Mouse (Mus musculus): ENCODE data around the gene Capza1. TPM values are rescaled to one million over a fixed set of nuclear protein-coding genes. Genes with fewer than 3 reads are reported as not detected.

Capza1 gene
- polyA plus RNA-seq (2014; fragmentation: Nextera tagmentation; extraction: Ambion mirVana): 196 and 202 TPM in 2 replicates

GRCm38 (mm10) chr3:104863786-104864650 is at the start of gene Capza1, which contains the start of gene St7l:
Gene Capza1 (minus strand): TSS chr3:104864505.
Gene St7l (plus strand): TSS chr3:104864005.
- Histone ChIP-seq H3K9me3 (ENCODE audit: control insufficient read depth, low read depth, low read length) (no peaks in the 10 kb centered on the region), H3K36me3 (ENCODE audit: control insufficient read depth, insufficient read depth, low read length) (peaks cover 3% of the 10 kb centered on the region), H3K4me1 (ENCODE audit: control insufficient read depth, insufficient read depth, low read length) (0 out of 2 replicates have a peak, but pooled peaks cover 13% of the 10 kb centered on the region), H3K27ac (ENCODE audit: low read length) (peak within 1 kb of the TSS; percentile 97), H3K4me2 (replicated peaks; ENCODE audit: low read depth, low read length) (peak within 1 kb of the TSS; percentile 68), H3K4me3 (ENCODE audit: low read depth, low read length) (peak within 1 kb of the TSS; percentile 93), H3K27me3 (ENCODE audit: control insufficient read depth, insufficient read depth, low read length) (no peaks in the 10 kb centered on the region), H3K9ac (replicated peaks; ENCODE audit: low read depth, low read length) (peak within 1 kb of the TSS; percentile 88)
- under 1% methylated on average over 43 of the region's 43 CpGs for WGBS
- ATAC-seq (ENCODE audit: insufficient number of reproducible peaks, insufficient read depth, low FRiP score, low read depth): peak; percentile 93

- Histone ChIP-seq H3K9me3 (ENCODE audit: control insufficient read depth, low read depth, low read length) (no peaks in the 10 kb centered on the region), H3K9ac (replicated peaks; ENCODE audit: low read depth, low read length) (no peak overlapping the region), H3K27me3 (ENCODE audit: control insufficient read depth, insufficient read depth, low read length) (no peaks in the 10 kb centered on the region), H3K4me2 (replicated peaks; ENCODE audit: low read depth, low read length) (no peak overlapping the region), H3K27ac (ENCODE audit: low read length) (no peak overlapping the region), H3K36me3 (ENCODE audit: control insufficient read depth, insufficient read depth, low read length) (peaks cover 9% of the 10 kb centered on the region), H3K4me3 (ENCODE audit: low read depth, low read length) (no peak overlapping the region), H3K4me1 (ENCODE audit: control insufficient read depth, insufficient read depth, low read length) (no peaks in the 10 kb centered on the region)
- ATAC-seq (ENCODE audit: insufficient number of reproducible peaks, insufficient read depth, low FRiP score, low read depth): no peak
- 91% methylated on average over 6 of the region's 6 CpGs for WGBS
Measured at GRCm38 (mm10) chr3:104909195-104909594, 44.9 kb upstream of the Capza1 start.

GRCm38 (mm10) chr3:104906007-104906406 is 41.7 kb upstream of the Capza1 start:
- H3K36me3 ChIP-seq (ENCODE audit: control insufficient read depth, insufficient read depth, low read length): peaks cover 12% of the 10 kb centered on the region
- H3K9ac ChIP-seq (replicated peaks; ENCODE audit: low read depth, low read length): no peak overlapping the region
- no peak overlapping the region for H3K27ac ChIP-seq (ENCODE audit: low read length)
- no peaks in the 10 kb centered on the region for H3K27me3 ChIP-seq (ENCODE audit: control insufficient read depth, insufficient read depth, low read length)
- H3K4me3 ChIP-seq (ENCODE audit: low read depth, low read length): no peak overlapping the region
- H3K9me3 ChIP-seq (ENCODE audit: control insufficient read depth, low read depth, low read length): no peaks in the 10 kb centered on the region
- H3K4me2 ChIP-seq (replicated peaks; ENCODE audit: low read depth, low read length): no peak overlapping the region
- H3K4me1 ChIP-seq (ENCODE audit: control insufficient read depth, insufficient read depth, low read length): no peaks in the 10 kb centered on the region
- WGBS: 87% methylated on average over 3 of the region's 3 CpGs
- ATAC-seq (ENCODE audit: insufficient number of reproducible peaks, insufficient read depth, low FRiP score, low read depth): no peak

GRCm38 (mm10) chr3:104905389-104905788 is 41.1 kb upstream of the Capza1 start:
- Histone ChIP-seq H3K4me1 (ENCODE audit: control insufficient read depth, insufficient read depth, low read length) (no peaks in the 10 kb centered on the region), H3K4me3 (ENCODE audit: low read depth, low read length) (no peak overlapping the region), H3K36me3 (ENCODE audit: control insufficient read depth, insufficient read depth, low read length) (peaks cover 12% of the 10 kb centered on the region), H3K9ac (replicated peaks; ENCODE audit: low read depth, low read length) (no peak overlapping the region), H3K4me2 (replicated peaks; ENCODE audit: low read depth, low read length) (no peak overlapping the region), H3K9me3 (ENCODE audit: control insufficient read depth, low read depth, low read length) (no peaks in the 10 kb centered on the region), H3K27me3 (ENCODE audit: control insufficient read depth, insufficient read depth, low read length) (no peaks in the 10 kb centered on the region), H3K27ac (ENCODE audit: low read length) (no peak overlapping the region)
- WGBS: 97% methylated on average over 4 of the region's 4 CpGs
- ATAC-seq (ENCODE audit: insufficient number of reproducible peaks, insufficient read depth, low FRiP score, low read depth): no peak

DNA sequence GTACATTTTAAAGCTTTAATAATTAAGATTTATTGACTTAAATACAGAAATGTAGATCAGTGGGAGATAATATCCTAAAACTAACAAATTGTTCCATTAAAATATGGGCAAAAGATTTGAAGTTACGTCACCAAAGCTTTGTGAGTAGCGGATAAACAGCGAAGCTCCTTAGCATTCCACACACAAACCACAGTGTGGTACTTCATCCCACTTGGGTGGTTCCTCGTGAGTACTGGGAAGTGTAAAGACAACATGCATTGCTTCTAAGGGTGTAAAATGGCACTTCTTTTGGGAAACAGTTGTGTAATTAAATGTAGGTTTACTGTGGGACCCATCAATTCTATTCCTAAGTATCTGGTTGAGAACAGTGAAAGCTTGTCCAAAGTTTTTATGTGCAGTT is 36.8 kb upstream of the Capza1 start:
- H3K9ac ChIP-seq (replicated peaks; ENCODE audit: low read depth, low read length): no peak overlapping the region
- H3K4me3 ChIP-seq (ENCODE audit: low read depth, low read length): no peak overlapping the region
- no peaks in the 10 kb centered on the region for H3K4me1 ChIP-seq (ENCODE audit: control insufficient read depth, insufficient read depth, low read length)
- WGBS: 87% methylated on average over 4 of the region's 4 CpGs
- H3K9me3 ChIP-seq (ENCODE audit: control insufficient read depth, low read depth, low read length): no peaks in the 10 kb centered on the region
- peaks cover 23% of the 10 kb centered on the region for H3K36me3 ChIP-seq (ENCODE audit: control insufficient read depth, insufficient read depth, low read length)
- no peak overlapping the region for H3K27ac ChIP-seq (ENCODE audit: low read length)
- H3K27me3 ChIP-seq (ENCODE audit: control insufficient read depth, insufficient read depth, low read length): no peaks in the 10 kb centered on the region
- H3K4me2 ChIP-seq (replicated peaks; ENCODE audit: low read depth, low read length): no peak overlapping the region
- ATAC-seq (ENCODE audit: insufficient number of reproducible peaks, insufficient read depth, low FRiP score, low read depth): no peak

- Histone ChIP-seq H3K4me2 (replicated peaks; ENCODE audit: low read depth, low read length) (no peak overlapping the region), H3K4me3 (ENCODE audit: low read depth, low read length) (no peak overlapping the region), H3K9ac (replicated peaks; ENCODE audit: low read depth, low read length) (no peak overlapping the region), H3K27ac (ENCODE audit: low read length) (no peak overlapping the region), H3K9me3 (ENCODE audit: control insufficient read depth, low read depth, low read length) (no peaks in the 10 kb centered on the region), H3K4me1 (ENCODE audit: control insufficient read depth, insufficient read depth, low read length) (no peaks in the 10 kb centered on the region), H3K27me3 (ENCODE audit: control insufficient read depth, insufficient read depth, low read length) (no peaks in the 10 kb centered on the region), H3K36me3 (ENCODE audit: control insufficient read depth, insufficient read depth, low read length) (peaks cover 36% of the 10 kb centered on the region)
- no peak for ATAC-seq (ENCODE audit: insufficient number of reproducible peaks, insufficient read depth, low FRiP score, low read depth)
- WGBS: 83% methylated on average over 3 of the region's 3 CpGs
Measured at GRCm38 (mm10) chr3:104896141-104896540, 31.8 kb upstream of the Capza1 start.

DNA sequence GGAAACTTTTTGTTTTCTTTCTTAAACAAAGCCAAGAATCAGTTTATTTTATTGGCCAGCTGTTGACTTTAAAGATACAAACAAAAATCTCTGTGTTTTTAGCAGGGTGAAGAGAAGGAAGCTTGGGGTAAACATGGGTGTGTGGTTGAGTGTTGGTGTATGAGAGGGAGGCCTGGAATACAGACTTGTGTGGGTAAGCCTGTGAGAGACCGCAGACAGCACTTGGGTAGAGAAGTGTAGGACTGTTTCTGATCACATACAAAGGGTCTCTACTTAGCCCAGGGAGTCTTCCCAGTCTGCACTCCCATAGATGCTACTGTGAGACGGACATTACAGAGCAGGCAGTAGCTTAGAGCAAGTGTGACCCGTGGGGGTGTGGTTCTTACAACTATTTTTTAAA is 24.3 kb upstream of the Capza1 start:
- H3K27me3 ChIP-seq (ENCODE audit: control insufficient read depth, insufficient read depth, low read length): no peaks in the 10 kb centered on the region
- no peaks in the 10 kb centered on the region for H3K4me1 ChIP-seq (ENCODE audit: control insufficient read depth, insufficient read depth, low read length)
- H3K4me2 ChIP-seq (replicated peaks; ENCODE audit: low read depth, low read length): no peak overlapping the region
- no peak overlapping the region for H3K27ac ChIP-seq (ENCODE audit: low read length)
- peaks cover 16% of the 10 kb centered on the region for H3K36me3 ChIP-seq (ENCODE audit: control insufficient read depth, insufficient read depth, low read length)
- H3K4me3 ChIP-seq (ENCODE audit: low read depth, low read length): no peak overlapping the region
- no peak for ATAC-seq (ENCODE audit: insufficient number of reproducible peaks, insufficient read depth, low FRiP score, low read depth)
- WGBS: 87% methylated on average over 3 of the region's 3 CpGs
- H3K9me3 ChIP-seq (ENCODE audit: control insufficient read depth, low read depth, low read length): no peaks in the 10 kb centered on the region
- no peak overlapping the region for H3K9ac ChIP-seq (replicated peaks; ENCODE audit: low read depth, low read length)

- peaks cover 40% of the 10 kb centered on the region for H3K36me3 ChIP-seq (ENCODE audit: control insufficient read depth, insufficient read depth, low read length)
- H3K4me3 ChIP-seq (ENCODE audit: low read depth, low read length): no peak overlapping the region
- H3K9me3 ChIP-seq (ENCODE audit: control insufficient read depth, low read depth, low read length): no peaks in the 10 kb centered on the region
- 0 out of 2 replicates have a peak, but pooled peaks cover 5% of the 10 kb centered on the region for H3K4me1 ChIP-seq (ENCODE audit: control insufficient read depth, insufficient read depth, low read length)
- no peak overlapping the region for H3K9ac ChIP-seq (replicated peaks; ENCODE audit: low read depth, low read length)
- no peak for ATAC-seq (ENCODE audit: insufficient number of reproducible peaks, insufficient read depth, low FRiP score, low read depth)
- H3K27ac ChIP-seq (ENCODE audit: low read length): no peak overlapping the region
- no peaks in the 10 kb centered on the region for H3K27me3 ChIP-seq (ENCODE audit: control insufficient read depth, insufficient read depth, low read length)
- H3K4me2 ChIP-seq (replicated peaks; ENCODE audit: low read depth, low read length): no peak overlapping the region
Measured at GRCm38 (mm10) chr3:104869611-104870010, 5.3 kb upstream of the Capza1 start.
